Mouse (Mus musculus) hindbrain, embryonic 11.5 days (tissue): Measurements from ENCODE around the gene Rmdn3. TPM values are rescaled to one million over a fixed set of nuclear protein-coding genes. Genes with fewer than 3 reads are reported as not detected.

ENCODE experiments used
- ATAC-seq: fragments of 200-750 bp; cut with Nextera tagmentation; 2 replicates; pipeline ENCODE4 v1.8.0; 2017; ENCODE audit warnings: mild to moderate bottlenecking, moderate TSS enrichment, moderate library complexity; ENCODE audit not compliant: low FRiP score
- DNase-seq: peaks from one replicate; pipeline ENCODE4 v3.0.0-alpha.2; 2015; ENCODE audit warnings: low spot score
- H3K27ac ChIP-seq: fragments of 300-500 bp; sonication (generic); 2 replicates; pipeline ENCODE4 v1.5.1; 2014; ENCODE audit warnings: mild to moderate bottlenecking, low read depth, low read length
- H3K27me3 ChIP-seq: fragments of 300-500 bp; sonication (generic); 2 replicates; pipeline ENCODE4 v1.6.1; 2014; ENCODE audit warnings: mild to moderate bottlenecking, low read length, moderate library complexity, mixed read lengths; ENCODE audit not compliant: control insufficient read depth, insufficient read depth
- H3K36me3 ChIP-seq: fragments of 300-500 bp; sonication (generic); 2 replicates; pipeline ENCODE4 v1.6.1; 2014; ENCODE audit warnings: mild to moderate bottlenecking, low read length, moderate library complexity, mixed read lengths; ENCODE audit not compliant: control insufficient read depth, insufficient read depth
- H3K4me1 ChIP-seq: fragments of 300-500 bp; sonication (generic); replicated peaks from 2 replicates; pipeline ENCODE4 v1.6.1; 2014; ENCODE audit warnings: low read length, mixed read lengths; ENCODE audit not compliant: control insufficient read depth, insufficient read depth
- H3K4me2 ChIP-seq: fragments of 300-500 bp; sonication (generic); replicated peaks from 2 replicates; pipeline ENCODE4 v1.6.1; 2014; ENCODE audit warnings: mild to moderate bottlenecking, low read depth, low read length
- H3K4me3 ChIP-seq: fragments of 300-500 bp; sonication (generic); 2 replicates; pipeline ENCODE4 v1.5.1; 2014; ENCODE audit warnings: low read depth, low read length
- H3K9ac ChIP-seq: fragments of 300-500 bp; sonication (generic); 2 replicates; pipeline ENCODE4 v1.6.1; 2014; ENCODE audit warnings: low read depth, low read length
- H3K9me3 ChIP-seq: fragments of 300-500 bp; sonication (generic); 2 replicates; pipeline ENCODE4 v1.6.1; 2016; ENCODE audit warnings: low read length; ENCODE audit not compliant: control insufficient read depth
- WGBS: fragments of 180-500 bp; shearing (Covaris S2); extraction: QIAGEN DNeasy Blood & Tissue Kit; methylation state at CpG from one replicate; pipeline ENCODE4 v1.1.7; 2014; 5-methylcytosine and 5-hydroxymethylcytosine counted together
- polyA plus RNA-seq: library from polyadenylated mRNA; unstranded; fragments of >200 nt; fragmentation: Nextera tagmentation; extraction: Ambion mirVana; gene quantifications from 2 replicates; pipeline ENCODE4 v1.2.1, GENCODE M21; 2014

The Rmdn3 gene
- polyA plus RNA-seq, 1 experiment from 2014 or later, result 43.6 TPM

GRCm38 (mm10) chr2:119172862-119173576 lies 16.2 kb upstream of the Rmdn3 start:
- no peak overlapping the region for H3K4me2 ChIP-seq
- WGBS, result 33% methylated on average over 13 of the region's 13 CpGs
- H3K9ac ChIP-seq, result peak overlapping the region; percentile 23; the same call in 1 of the 2 replicates
- peaks cover 3% of the 10 kb centered on the region for H3K27me3 ChIP-seq
- peak overlapping the region; percentile 39; the same call in 1 of the 2 replicates for H3K27ac ChIP-seq
- DNase-seq, result peak; percentile 34
- ATAC-seq, result 0 out of 2 replicates have a peak, but pooled peaks have one; percentile 38
- H3K9me3 ChIP-seq, result no peaks in the 10 kb centered on the region
- peaks cover 6% of the 10 kb centered on the region for H3K4me1 ChIP-seq
- no peaks in the 10 kb centered on the region for H3K36me3 ChIP-seq
- H3K4me3 ChIP-seq, result no peak overlapping the region

DNA sequence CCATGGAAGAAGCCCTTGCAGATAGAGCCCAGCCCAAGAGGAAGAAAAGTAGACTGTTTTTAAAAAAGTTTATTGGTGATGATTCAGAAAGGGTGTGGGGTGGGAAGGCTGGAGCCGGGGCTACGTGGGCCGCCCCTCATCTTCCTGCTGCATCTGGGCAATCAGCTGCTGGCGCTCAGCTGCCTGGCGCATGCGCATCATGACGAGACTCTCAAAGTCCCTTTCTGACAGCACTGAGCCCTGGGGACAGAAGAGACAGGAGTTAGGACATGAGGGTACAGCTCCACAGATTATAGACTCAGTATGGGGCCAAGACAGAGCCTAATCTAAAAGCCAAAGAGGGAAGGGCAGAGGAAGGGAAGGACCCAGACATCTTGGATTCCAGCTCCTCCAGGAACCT lies 15.6 kb upstream of the Rmdn3 start:
- DNase-seq, result no peak
- Histone ChIP-seq H3K9ac (peak overlapping the region; percentile 23; the same call in 1 of the 2 replicates), H3K4me3 (no peak overlapping the region), H3K4me1 (peaks cover 10% of the 10 kb centered on the region), H3K36me3 (no peaks in the 10 kb centered on the region), H3K27ac (no peak overlapping the region), H3K9me3 (no peaks in the 10 kb centered on the region), H3K27me3 (peaks cover 8% of the 10 kb centered on the region), H3K4me2 (no peak overlapping the region)
- 91% methylated on average over 7 of the region's 7 CpGs for WGBS
- ATAC-seq, result no peak

- peak; percentile 33 for DNase-seq
- Histone ChIP-seq H3K27ac (no peak overlapping the region), H3K4me1 (peaks cover 13% of the 10 kb centered on the region), H3K9me3 (no peaks in the 10 kb centered on the region), H3K27me3 (peaks cover 16% of the 10 kb centered on the region), H3K9ac (no peak overlapping the region), H3K4me3 (no peak overlapping the region), H3K4me2 (no peak overlapping the region), H3K36me3 (no peaks in the 10 kb centered on the region)
- ATAC-seq, result no peak
- 64% methylated on average over 8 of the region's 8 CpGs for WGBS
Observed at GRCm38 (mm10) chr2:119171574-119171973, 14.7 kb upstream of the Rmdn3 start.

- ATAC-seq (no peak), DNase-seq (no peak)
- Histone ChIP-seq H3K27ac (no peak overlapping the region), H3K27me3 (peaks cover 17% of the 10 kb centered on the region), H3K4me2 (no peak overlapping the region), H3K36me3 (no peaks in the 10 kb centered on the region), H3K4me1 (peaks cover 13% of the 10 kb centered on the region), H3K9ac (no peak overlapping the region), H3K4me3 (no peak overlapping the region), H3K9me3 (no peaks in the 10 kb centered on the region)
- 81% methylated on average over 2 of the region's 2 CpGs for WGBS
Observed at GRCm38 (mm10) chr2:119170282-119170681, 13.4 kb upstream of the Rmdn3 start.

GRCm38 (mm10) chr2:119167866-119168256 lies 11.0 kb upstream of the Rmdn3 start:
- ATAC-seq, result peak; percentile 28
- no peaks in the 10 kb centered on the region for H3K36me3 ChIP-seq
- peak overlapping the region; percentile 86 for H3K4me2 ChIP-seq
- 2% methylated on average over 24 of the region's 26 CpGs for WGBS
- peaks cover 19% of the 10 kb centered on the region for H3K27me3 ChIP-seq
- no peak overlapping the region for H3K27ac ChIP-seq
- H3K9me3 ChIP-seq, result no peaks in the 10 kb centered on the region
- peak overlapping the region; percentile 53; the same call in 1 of the 2 replicates for H3K9ac ChIP-seq
- peaks cover 8% of the 10 kb centered on the region for H3K4me1 ChIP-seq
- H3K4me3 ChIP-seq, result peak overlapping the region; percentile 46
- no peak for DNase-seq

- under 1% methylated on average over 60 of the region's 60 CpGs for WGBS
- H3K4me2 ChIP-seq, result peak within 1 kb of the TSS; percentile 86
- peaks cover 19% of the 10 kb centered on the region for H3K27me3 ChIP-seq
Observed at GRCm38 (mm10) chr2:119166901-119167865, 10.3 kb upstream of the Rmdn3 start, which contains the start of gene Gchfr. Gene Gchfr, plus strand, starts transcription at chr2:119167773.

DNA sequence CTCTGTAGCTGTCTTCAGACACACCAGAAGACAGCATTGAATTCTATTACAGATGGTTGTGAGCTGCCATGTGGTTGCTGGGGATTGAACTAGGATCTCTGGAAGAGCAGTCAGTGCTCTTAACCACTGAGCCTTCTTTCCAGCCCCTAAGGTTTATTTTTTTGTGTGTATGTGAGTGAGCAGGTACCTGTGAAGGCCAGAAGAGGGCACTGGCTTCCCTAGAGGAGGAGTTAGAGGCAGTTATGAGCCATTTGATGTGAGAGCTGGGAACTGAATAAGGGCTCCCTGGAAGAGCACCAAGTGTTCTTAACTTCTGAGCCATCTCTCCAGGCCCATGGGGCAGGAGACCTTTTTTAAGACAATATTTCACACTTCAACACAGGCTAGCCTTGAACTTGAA lies 8.6 kb upstream of the Rmdn3 start:
- ATAC-seq (no peak), DNase-seq (no peak)
- Histone ChIP-seq H3K27ac (no peak overlapping the region), H3K36me3 (no peaks in the 10 kb centered on the region), H3K27me3 (peaks cover 19% of the 10 kb centered on the region), H3K4me2 (no peak overlapping the region), H3K9ac (no peak overlapping the region), H3K4me1 (peaks cover 8% of the 10 kb centered on the region), H3K9me3 (no peaks in the 10 kb centered on the region), H3K4me3 (no peak overlapping the region)

More at GRCm38 (mm10) chr2:119166901-119167865, 10.3 kb upstream of the Rmdn3 start, which contains the start of gene Gchfr:
- Histone ChIP-seq H3K9ac (peak within 1 kb of the TSS; percentile 53; the same call in 1 of the 2 replicates), H3K36me3 (no peaks in the 10 kb centered on the region), H3K27ac (no peak within 1 kb of the TSS), H3K4me1 (peaks cover 8% of the 10 kb centered on the region), H3K9me3 (no peaks in the 10 kb centered on the region), H3K4me3 (peak within 1 kb of the TSS; percentile 46)
- peak; percentile 84 for ATAC-seq
- peak; percentile 77 for DNase-seq

DNA sequence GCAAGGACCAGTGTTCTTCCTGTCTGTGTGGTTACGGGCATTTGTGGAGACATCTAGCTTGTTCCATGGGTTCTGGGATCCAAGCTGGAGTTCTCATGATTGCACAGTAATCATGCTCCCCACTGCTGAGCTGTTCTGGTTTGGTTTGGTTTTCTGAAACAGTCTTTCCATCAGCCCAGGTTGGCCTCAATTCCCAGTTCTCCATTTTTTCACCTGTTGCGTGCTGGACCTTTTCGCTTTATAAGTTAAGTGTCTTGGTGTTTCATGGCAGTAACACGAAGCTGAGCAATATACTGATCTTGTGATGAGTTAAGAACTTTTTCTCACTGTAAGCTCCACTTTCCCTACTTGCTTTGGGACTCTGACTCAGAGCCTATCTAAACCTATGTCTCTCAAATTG lies 7.2 kb upstream of the Rmdn3 start:
- Histone ChIP-seq H3K27me3 (peaks cover 19% of the 10 kb centered on the region), H3K4me2 (no peak overlapping the region), H3K4me3 (no peak overlapping the region), H3K4me1 (peaks cover 8% of the 10 kb centered on the region), H3K9ac (no peak overlapping the region), H3K9me3 (no peaks in the 10 kb centered on the region), H3K36me3 (no peaks in the 10 kb centered on the region), H3K27ac (no peak overlapping the region)
- 89% methylated on average over 4 of the region's 4 CpGs for WGBS
- ATAC-seq, result no peak
- DNase-seq, result no peak
